Mouse (Mus musculus) intestine, embryonic 16.5 days (tissue): ENCODE results near the gene Camk2d. TPM values are rescaled to one million over a fixed set of nuclear protein-coding genes. Genes with fewer than 3 reads are reported as not detected.
A peak's percentile ranks its signal among the peaks of the same experiment; 100 is the strongest.

Experiments
- ATAC-seq: fragments of 200-750 bp; cut with Nextera tagmentation; 2 replicates; pipeline ENCODE4 v1.8.0; 2017; ENCODE audit warnings: moderate TSS enrichment, moderate library complexity
- H3K27ac ChIP-seq: fragments of 300-500 bp; sonication (generic); 2 replicates; pipeline ENCODE4 v1.5.1; 2014; ENCODE audit warnings: mild to moderate bottlenecking, low read length
- H3K27me3 ChIP-seq: fragments of 300-500 bp; sonication (generic); replicated peaks from 2 replicates; pipeline ENCODE4 v1.6.1; 2014; ENCODE audit warnings: low read length, control low read depth, mixed read lengths; ENCODE audit not compliant: control insufficient read depth, insufficient read depth
- H3K36me3 ChIP-seq: fragments of 300-500 bp; sonication (generic); 2 replicates; pipeline ENCODE4 v1.6.1; 2014; ENCODE audit warnings: low read length, control low read depth; ENCODE audit not compliant: control insufficient read depth, insufficient read depth
- H3K4me1 ChIP-seq: fragments of 300-500 bp; sonication (generic); 2 replicates; pipeline ENCODE4 v1.6.1; 2014; ENCODE audit warnings: low read length, control low read depth, mixed read lengths; ENCODE audit not compliant: control insufficient read depth, insufficient read depth
- H3K4me2 ChIP-seq: fragments of 300-500 bp; sonication (generic); 2 replicates; pipeline ENCODE4 v1.6.1; 2014; ENCODE audit warnings: low read depth, low read length, control low read depth
- H3K4me3 ChIP-seq: fragments of 300-500 bp; sonication (generic); 2 replicates; pipeline ENCODE4 v1.5.1; 2014; ENCODE audit warnings: mild to moderate bottlenecking, low read length
- H3K9ac ChIP-seq: fragments of 300-500 bp; sonication (generic); 2 replicates; pipeline ENCODE4 v1.6.1; 2014; ENCODE audit warnings: low read depth, low read length
- H3K9me3 ChIP-seq: fragments of 300-500 bp; sonication (generic); 2 replicates; pipeline ENCODE4 v1.6.1; 2016; ENCODE audit warnings: low read length, control low read depth; ENCODE audit not compliant: control insufficient read depth
- WGBS: fragments of 180-500 bp; shearing (Covaris S2); extraction: QIAGEN DNeasy Blood & Tissue Kit; methylation state at CpG from one replicate; pipeline ENCODE4 v1.1.7; 2014; 5-methylcytosine and 5-hydroxymethylcytosine counted together
- polyA plus RNA-seq: library from polyadenylated mRNA; unstranded; fragments of >200 nt; fragmentation: Nextera tagmentation; extraction: Ambion mirVana; gene quantifications from 2 replicates; pipeline ENCODE4 v1.2.1, GENCODE M21; 2015

Camk2d gene
- polyA plus RNA-seq, 1 experiment from 2014 or later = 37.6 TPM

DNA sequence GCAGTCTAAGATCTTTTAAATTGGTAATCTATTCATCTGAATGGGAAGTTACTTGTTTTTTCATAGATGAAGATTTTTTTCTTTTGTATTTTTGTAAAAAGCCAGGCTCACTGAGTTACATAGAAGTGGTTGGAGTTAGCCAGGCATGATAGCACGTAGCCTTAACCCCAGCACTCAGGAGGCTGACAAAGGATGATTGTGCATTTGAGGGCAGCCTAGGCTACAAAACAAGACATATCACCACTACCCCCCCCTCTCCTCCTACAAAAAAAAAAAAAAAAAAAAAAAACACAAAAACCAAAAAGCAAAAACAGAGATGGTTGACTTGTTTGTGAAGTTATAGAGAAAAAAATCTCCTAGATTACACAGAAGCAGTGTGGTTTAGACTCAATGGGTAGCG, 92.4 kb downstream of the Camk2d start:
- WGBS = 82% methylated on average over 2 of the region's 2 CpGs
- Histone ChIP-seq H3K27me3 (no peaks in the 10 kb centered on the region), H3K4me3 (no peak overlapping the region), H3K9me3 (no peaks in the 10 kb centered on the region), H3K36me3 (no peaks in the 10 kb centered on the region), H3K4me2 (no peak overlapping the region), H3K9ac (no peak overlapping the region), H3K4me1 (peaks cover 17% of the 10 kb centered on the region; the same call in 1 of the 2 replicates), H3K27ac (no peak overlapping the region)
- ATAC-seq = no peak

DNA sequence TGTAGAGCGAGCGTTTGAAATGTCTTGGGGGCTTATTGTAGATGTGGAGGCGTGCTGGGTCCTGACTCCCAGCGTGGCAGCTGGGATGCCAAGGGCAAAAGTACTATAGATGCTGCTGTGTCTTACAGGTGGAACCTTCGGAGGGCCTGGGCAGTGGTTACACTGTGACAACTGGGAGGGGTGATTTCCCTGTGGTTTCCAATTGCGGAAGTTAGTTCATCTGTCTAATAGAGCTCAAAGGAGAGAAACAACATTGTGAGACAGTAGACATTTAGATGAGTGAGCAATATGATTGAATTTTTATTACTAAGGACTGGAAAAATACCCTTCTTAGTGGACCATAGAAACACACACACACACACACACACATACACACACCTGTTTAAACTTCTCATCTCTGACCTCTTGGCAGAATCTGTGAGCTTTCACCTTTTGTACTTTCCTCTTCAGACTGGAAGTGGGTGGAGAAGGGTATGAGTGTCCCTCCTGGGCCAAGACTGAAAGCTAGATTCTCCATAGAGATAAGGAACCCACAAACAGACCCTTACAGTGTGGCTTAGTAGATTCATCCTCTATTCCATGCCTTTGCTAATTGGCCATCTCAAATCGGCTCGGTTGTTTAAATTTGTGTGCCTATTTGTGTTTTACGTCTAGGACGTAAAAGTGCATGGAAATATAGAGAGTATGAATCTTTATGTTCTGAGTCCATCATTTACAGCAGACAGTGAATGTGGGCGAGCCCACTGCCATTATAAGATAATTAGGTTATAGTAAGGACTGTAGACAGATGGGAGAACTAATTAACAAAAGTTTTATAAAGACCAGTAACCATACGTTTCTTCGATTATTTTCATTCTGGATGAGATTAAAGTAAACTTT, 94.8 kb downstream of the Camk2d start:
- H3K27me3 ChIP-seq = no peaks in the 10 kb centered on the region
- no peak for ATAC-seq
- H3K9me3 ChIP-seq = no peaks in the 10 kb centered on the region
- WGBS = 86% methylated on average over 13 of the region's 13 CpGs
- H3K27ac ChIP-seq = no peak overlapping the region
- H3K4me2 ChIP-seq = no peak overlapping the region
- H3K36me3 ChIP-seq = no peaks in the 10 kb centered on the region
- H3K9ac ChIP-seq = no peak overlapping the region
- H3K4me1 ChIP-seq = peaks cover 22% of the 10 kb centered on the region
- no peak overlapping the region for H3K4me3 ChIP-seq

DNA sequence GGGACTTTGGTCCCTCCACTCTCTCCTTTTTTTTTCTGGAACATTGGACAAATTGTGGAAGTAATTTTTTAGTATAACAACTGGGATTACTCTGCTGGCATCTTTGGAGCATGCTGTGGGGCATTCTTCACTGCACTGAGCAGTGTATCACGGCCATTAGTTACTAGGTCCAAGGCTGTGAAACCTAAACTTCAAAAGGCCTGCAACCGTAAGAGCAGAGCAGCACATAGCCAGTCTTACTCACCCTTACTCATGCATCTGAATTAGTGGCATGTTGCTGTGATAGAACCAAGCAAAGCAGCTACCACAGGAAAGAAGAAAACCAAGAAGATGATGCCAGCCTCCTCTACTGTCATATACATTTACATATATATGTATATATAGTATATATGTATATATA, 95.5 kb downstream of the Camk2d start:
- Histone ChIP-seq H3K27me3 (no peaks in the 10 kb centered on the region), H3K4me1 (peaks cover 22% of the 10 kb centered on the region), H3K27ac (no peak overlapping the region), H3K4me2 (no peak overlapping the region), H3K4me3 (no peak overlapping the region), H3K36me3 (no peaks in the 10 kb centered on the region), H3K9ac (no peak overlapping the region), H3K9me3 (no peaks in the 10 kb centered on the region)
- ATAC-seq = no peak
- WGBS = 82% methylated on average over 2 of the region's 2 CpGs

DNA sequence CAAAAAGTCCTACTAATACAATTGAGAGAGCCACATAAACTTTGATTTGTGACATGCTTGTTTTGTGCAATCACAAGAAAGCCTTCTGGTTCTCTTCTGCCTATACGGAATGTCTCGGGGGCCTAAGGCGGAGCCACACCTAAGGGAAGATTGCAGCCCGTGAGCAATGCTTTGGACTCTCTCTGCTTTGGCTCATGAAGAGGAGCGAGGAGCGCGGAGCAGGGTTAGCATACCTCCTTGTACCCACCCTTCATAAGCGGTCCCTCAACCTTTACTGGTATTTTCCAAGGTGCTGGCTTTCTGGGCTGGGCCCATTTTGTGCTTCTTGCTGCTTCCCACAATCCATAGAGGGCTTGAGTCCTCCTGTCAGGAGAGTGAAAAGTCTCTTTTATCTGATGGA, 96.7 kb downstream of the Camk2d start:
- H3K4me3 ChIP-seq = peak overlapping the region; percentile 36; the same call in 1 of the 2 replicates
- 50% methylated on average over 8 of the region's 8 CpGs for WGBS
- no peaks in the 10 kb centered on the region for H3K9me3 ChIP-seq
- peak overlapping the region; percentile 65 for H3K4me2 ChIP-seq
- H3K9ac ChIP-seq = no peak overlapping the region
- peak; percentile 60 for ATAC-seq
- H3K27me3 ChIP-seq = no peaks in the 10 kb centered on the region
- peak overlapping the region; percentile 89 for H3K27ac ChIP-seq
- H3K4me1 ChIP-seq = peaks cover 22% of the 10 kb centered on the region
- H3K36me3 ChIP-seq = no peaks in the 10 kb centered on the region

DNA sequence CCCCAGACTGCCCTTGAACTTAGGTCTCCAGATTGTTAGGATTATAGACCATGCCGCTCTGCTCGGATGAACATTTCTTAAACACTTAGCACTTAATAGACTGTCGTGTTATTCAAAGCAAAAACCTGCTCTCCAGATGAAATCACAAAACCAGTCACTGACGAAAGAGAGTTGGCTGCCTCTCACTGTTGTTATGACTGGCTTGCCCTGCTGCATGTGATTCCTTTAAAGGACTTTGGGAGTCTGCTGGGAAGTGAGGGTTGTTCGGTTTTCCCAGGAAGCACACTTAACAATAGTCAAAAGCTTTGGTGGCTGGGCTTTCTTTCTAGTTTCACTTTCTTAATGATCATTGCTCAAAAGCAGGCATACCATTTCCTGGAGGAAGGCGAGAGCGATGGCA, 97.2 kb downstream of the Camk2d start:
- ATAC-seq = peak; percentile 65
- peak overlapping the region; percentile 89 for H3K27ac ChIP-seq
- WGBS = 21% methylated on average over 7 of the region's 7 CpGs

DNA sequence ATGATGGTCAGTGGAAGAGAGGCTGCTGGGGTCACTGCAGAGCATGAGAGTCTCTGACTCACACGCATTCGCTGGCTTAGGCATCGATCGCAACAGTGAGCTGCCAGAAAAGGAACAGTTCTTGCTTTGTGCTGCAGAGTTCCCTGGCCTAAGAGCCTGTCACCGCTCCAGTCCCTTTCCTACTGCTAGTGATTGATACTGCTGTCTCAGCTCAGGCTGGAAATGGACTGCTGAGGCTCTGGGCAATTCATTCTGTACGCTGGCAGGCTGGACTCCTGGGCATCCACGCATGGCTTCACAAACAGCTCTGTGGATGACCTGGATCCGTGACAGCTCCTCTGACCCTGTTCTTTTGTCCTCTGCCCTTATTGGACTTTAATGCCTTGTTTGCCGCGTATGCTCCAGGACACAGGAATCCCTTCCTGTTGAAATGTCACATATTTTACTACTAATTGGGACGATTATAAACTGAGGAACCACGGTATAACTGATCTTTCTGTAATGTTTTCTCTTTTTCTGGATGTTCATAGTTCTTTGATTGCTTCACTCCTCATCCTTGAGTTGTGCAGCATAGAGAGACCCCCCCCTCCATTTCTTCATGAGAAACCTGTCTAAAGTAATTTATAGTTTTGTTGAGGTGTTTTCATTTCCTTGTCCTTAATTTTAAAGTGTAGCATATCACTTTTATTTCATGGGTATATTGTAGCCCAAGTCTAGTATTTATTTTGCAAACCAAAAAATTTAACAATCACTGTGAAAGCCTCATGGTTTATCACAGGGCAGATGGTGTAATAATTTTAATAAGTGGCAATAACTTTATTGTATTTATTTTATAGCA, 99.6 kb downstream of the Camk2d start:
- peak overlapping the region; percentile 33 for H3K27ac ChIP-seq
- peaks cover 20% of the 10 kb centered on the region for H3K4me1 ChIP-seq
- H3K4me2 ChIP-seq = no peak overlapping the region

More for the DNA sequence above, 97.2 kb downstream of the Camk2d start:
- Histone ChIP-seq H3K27me3 (no peaks in the 10 kb centered on the region), H3K4me2 (peak overlapping the region; percentile 65), H3K4me1 (peaks cover 22% of the 10 kb centered on the region), H3K4me3 (peak overlapping the region; percentile 36), H3K9ac (peak overlapping the region; percentile 59), H3K9me3 (no peaks in the 10 kb centered on the region), H3K36me3 (no peaks in the 10 kb centered on the region)

DNA sequence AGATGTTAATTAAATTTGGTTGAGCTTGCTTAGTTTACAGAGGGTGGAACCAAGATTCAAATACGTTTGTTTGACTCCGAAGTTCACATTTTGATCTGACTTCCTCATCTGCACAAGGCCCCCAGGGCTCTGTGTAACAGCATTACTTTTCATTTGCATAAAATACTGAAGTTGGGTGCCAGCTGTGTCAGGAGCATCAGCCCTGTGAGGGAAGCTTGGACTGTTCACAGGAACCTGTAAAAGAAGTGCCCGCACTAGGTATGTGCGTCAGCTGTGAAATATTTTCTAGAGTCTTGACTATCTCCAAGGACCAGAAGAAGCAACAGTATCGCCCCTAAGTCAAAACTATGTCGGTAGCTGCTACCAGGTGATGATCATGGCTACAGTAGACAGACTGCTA, 100.5 kb downstream of the Camk2d start:
- no peak overlapping the region for H3K4me3 ChIP-seq
- no peak overlapping the region for H3K9ac ChIP-seq
- peaks cover 17% of the 10 kb centered on the region for H3K4me1 ChIP-seq
- no peaks in the 10 kb centered on the region for H3K36me3 ChIP-seq
- no peaks in the 10 kb centered on the region for H3K9me3 ChIP-seq
- 76% methylated on average over 6 of the region's 6 CpGs for WGBS
- H3K4me2 ChIP-seq = no peak overlapping the region
- H3K27ac ChIP-seq = no peak overlapping the region
- peak; percentile 30; the same call in 1 of the 2 replicates for ATAC-seq
- H3K27me3 ChIP-seq = no peaks in the 10 kb centered on the region

More for the DNA sequence above, 99.6 kb downstream of the Camk2d start:
- Histone ChIP-seq H3K9ac (0 out of 2 replicates have a peak overlapping the region, but pooled peaks have one; percentile 14), H3K4me3 (no peak overlapping the region), H3K9me3 (no peaks in the 10 kb centered on the region), H3K27me3 (no peaks in the 10 kb centered on the region), H3K36me3 (no peaks in the 10 kb centered on the region)
- 45% methylated on average over 12 of the region's 12 CpGs for WGBS
- ATAC-seq = peak; percentile 29; the same call in 1 of the 2 replicates

DNA sequence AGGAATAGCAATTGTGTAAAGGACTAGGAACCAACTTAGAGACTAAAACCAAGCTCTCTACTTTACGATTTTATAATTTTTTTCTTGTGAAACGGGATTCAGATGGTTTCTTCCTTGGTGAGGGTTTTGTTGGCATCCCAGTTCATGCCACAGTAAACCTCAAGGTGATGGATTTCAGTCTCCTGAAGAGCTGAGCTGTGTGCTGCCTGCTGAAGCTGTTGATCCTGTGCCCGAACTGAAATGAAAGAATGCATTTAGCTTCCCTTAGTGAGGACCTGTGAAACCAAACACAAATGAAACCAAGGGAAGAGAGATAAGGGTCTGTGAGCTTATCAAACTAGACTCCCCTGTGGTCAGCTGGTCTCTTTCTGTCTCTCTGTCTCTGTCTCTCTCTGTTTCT, 103.6 kb downstream of the Camk2d start:
- 63% methylated on average over 3 of the region's 3 CpGs for WGBS
- H3K27ac ChIP-seq = no peak overlapping the region
- no peaks in the 10 kb centered on the region for H3K9me3 ChIP-seq
- no peak overlapping the region for H3K4me3 ChIP-seq
- peaks cover 5% of the 10 kb centered on the region for H3K4me1 ChIP-seq
- H3K9ac ChIP-seq = no peak overlapping the region
- ATAC-seq = no peak
- H3K4me2 ChIP-seq = no peak overlapping the region
- no peaks in the 10 kb centered on the region for H3K36me3 ChIP-seq
- H3K27me3 ChIP-seq = no peaks in the 10 kb centered on the region

DNA sequence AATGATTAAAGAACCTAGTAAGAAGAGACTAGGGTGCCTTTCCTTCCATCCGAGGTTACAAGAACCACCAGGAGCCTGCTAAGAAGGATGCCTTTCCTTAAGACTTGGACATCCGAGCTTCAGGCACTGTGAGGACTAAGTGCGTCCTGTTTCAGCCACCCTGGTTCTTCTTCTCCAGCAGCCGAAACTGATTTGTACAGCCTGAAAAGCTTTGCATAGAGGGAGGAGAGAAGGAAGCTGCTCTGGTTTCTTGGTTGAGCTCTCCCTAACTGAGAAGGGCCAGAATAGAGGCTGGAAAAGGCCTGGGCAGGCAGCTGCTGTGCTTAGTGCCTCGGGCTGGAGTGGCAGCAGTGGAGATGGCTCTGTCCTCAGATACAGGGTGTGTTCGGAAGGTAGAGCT, 105.0 kb downstream of the Camk2d start:
- Histone ChIP-seq H3K36me3 (no peaks in the 10 kb centered on the region), H3K9ac (no peak overlapping the region), H3K4me2 (no peak overlapping the region), H3K4me3 (no peak overlapping the region), H3K27ac (no peak overlapping the region), H3K9me3 (no peaks in the 10 kb centered on the region), H3K27me3 (no peaks in the 10 kb centered on the region), H3K4me1 (no peaks in the 10 kb centered on the region)
- ATAC-seq = no peak
- WGBS = 81% methylated on average over 6 of the region's 6 CpGs
